Mouse (Mus musculus) kidney, adult 18-20 months (tissue): ENCODE measurements around the gene Slc16a14.

Source experiments
- DNase-seq: peaks from one replicate; pipeline ENCODE4 v3.0.0; 2021

Gene Slc16a14

DNA sequence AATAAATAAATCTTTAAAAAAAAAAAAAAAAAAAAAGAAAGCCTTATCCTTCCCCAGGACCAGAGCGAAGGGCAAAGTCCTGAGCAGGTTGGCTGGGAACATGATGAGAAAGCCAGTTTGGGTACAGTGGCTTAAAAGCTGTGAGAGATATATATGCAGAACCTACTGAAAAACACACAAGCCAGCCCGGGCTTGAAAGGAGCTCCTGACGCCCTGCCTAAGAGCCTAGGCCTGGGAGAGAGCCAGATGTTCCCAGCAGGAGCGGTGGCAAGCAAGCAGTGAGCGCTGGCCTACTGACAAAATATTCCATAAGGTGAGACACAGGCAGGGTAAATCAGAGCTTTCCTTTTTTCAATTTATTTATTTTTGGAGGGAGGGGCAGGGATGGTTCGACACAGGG, 68.7 kb downstream of the Slc16a14 start:
- peak; percentile 57 for DNase-seq

DNA sequence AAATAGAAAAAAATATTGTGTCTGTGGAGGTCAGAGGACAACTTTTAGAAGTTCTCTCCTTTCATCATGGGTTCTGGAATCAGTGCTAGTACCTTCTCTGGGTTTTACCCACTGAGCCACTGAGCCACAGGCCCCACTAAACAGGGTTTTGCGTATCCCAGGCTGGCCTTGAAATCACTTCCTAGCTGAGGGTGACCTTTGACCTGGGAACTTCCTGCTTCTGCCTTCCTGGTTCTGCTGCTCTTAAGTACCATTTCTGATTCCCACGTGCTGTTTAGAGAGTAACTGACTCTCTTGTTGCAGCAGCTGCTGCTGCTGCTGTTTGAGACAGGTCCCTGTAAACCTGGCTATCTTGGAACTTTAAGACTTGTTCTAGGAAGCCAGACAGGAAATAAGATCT, 70.3 kb downstream of the Slc16a14 start:
- DNase-seq: no peak

DNA sequence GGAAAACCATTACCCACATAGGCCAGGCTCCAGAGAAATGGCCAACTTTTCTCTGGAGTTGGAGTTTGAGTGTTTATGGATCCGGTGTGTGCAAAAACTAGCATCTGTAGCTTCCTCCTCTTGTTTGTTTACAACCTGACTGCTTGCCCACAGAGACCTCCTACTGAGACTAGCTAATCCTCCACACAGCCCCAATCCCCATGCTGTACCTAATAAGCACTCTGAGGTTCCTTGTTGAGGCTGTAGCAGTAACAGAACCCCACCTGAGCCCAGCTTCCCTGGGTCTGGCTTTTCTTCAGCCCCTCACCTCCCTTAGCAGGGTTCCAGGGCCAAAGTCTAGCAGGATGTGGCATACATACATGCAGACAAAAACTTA, 73.7 kb downstream of the Slc16a14 start:
- DNase-seq: no peak

- DNase-seq: no peak
These were observed 74.3 kb downstream of the Slc16a14 start for GRCm38 (mm10) chr1:84860360-84861254.

- no peak for DNase-seq
These were observed 75.3 kb downstream of the Slc16a14 start for GRCm38 (mm10) chr1:84859597-84859996.
